In genomic region chr16:55940781-55941180, GRCm38 (mm10) we compare ENCODE assay signal across 12 mouse cellular contexts.
"Had no signal": no experiment of that assay in that cellular context is flagged by ENCODE, and none has a peak within 500 bp of the region (broad histone marks: within the 10 kb centered on the region; RNA-seq: fewer than 3 reads in every experiment).

No protein-coding gene starts in this region.

- H3K27ac ChIP-seq: left cerebral cortex, adult 2 months; limb, embryonic 12.5 days; liver, embryonic 15.5 days; midbrain, embryonic 15.5 days; neural tube, embryonic 12.5 days had no signal

- H3K27me3 ChIP-seq: limb, embryonic 12.5 days; liver, embryonic 15.5 days; midbrain, embryonic 15.5 days; neural tube, embryonic 12.5 days had no signal

- ATAC-seq: lung, postnatal 0 days; midbrain, embryonic 15.5 days had no signal

- H3K9me3 ChIP-seq: limb, embryonic 12.5 days; liver, embryonic 15.5 days; midbrain, embryonic 15.5 days; neural tube, embryonic 12.5 days had no signal

- H3K4me1 ChIP-seq: limb, embryonic 12.5 days; liver, embryonic 15.5 days; midbrain, embryonic 15.5 days; neural tube, embryonic 12.5 days had no signal

- H3K9ac ChIP-seq: limb, embryonic 12.5 days; liver, embryonic 15.5 days; midbrain, embryonic 15.5 days; neural tube, embryonic 12.5 days had no signal

- H3K4me2 ChIP-seq: limb, embryonic 12.5 days; liver, embryonic 15.5 days; midbrain, embryonic 15.5 days; neural tube, embryonic 12.5 days had no signal

- H3K36me3 ChIP-seq: limb, embryonic 12.5 days; liver, embryonic 15.5 days; midbrain, embryonic 15.5 days; neural tube, embryonic 12.5 days had no signal

- DNase-seq: kidney, adult 18-20 months; kidney, postnatal 25 days; liver; lung, adult 2 months; lung, postnatal 36 days; thymus, postnatal 36 days had no signal

- H3K4me3 ChIP-seq: left cerebral cortex, adult 2 months; limb, embryonic 12.5 days; liver, embryonic 15.5 days; midbrain, embryonic 15.5 days; neural tube, embryonic 12.5 days had no signal
